Mouse (Mus musculus) cerebellum, postnatal 10 days (tissue): ENCODE measurements at regions not wholly inside any gene's neighbourhood (a gene's known extent, or its start where the extent isn't known, plus 50 kb on each side); places are given as distances from the start of the nearest gene placed in this dataset.

ENCODE experiments used
- DNase-seq, 2 experiments: peaks; one replicate each; pipeline ENCODE4 v3.0.0; 2021; ENCODE audit warnings: mixed read lengths in 2 of 2

DNA sequence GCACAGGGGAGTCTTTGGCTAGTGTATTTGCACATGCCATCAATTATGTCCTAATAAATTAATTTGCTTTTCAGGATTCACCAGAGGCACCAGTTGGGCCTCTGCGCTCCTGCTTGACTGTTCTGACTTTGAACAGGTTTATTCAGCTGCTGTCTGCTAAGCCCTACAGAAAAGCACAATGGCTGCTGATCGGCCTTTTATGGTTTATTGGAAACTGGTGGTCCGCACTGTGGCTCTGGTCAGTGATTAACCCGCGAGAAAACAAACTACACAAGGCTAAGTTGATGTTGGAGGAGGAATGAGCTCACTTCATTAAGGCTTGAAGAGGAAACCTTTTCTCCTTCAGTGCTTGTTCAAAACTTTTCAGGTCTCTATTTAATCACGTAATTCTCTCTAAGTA, 208.4 kb upstream of the Gpr101 start:
- no peak for DNase-seq

DNA sequence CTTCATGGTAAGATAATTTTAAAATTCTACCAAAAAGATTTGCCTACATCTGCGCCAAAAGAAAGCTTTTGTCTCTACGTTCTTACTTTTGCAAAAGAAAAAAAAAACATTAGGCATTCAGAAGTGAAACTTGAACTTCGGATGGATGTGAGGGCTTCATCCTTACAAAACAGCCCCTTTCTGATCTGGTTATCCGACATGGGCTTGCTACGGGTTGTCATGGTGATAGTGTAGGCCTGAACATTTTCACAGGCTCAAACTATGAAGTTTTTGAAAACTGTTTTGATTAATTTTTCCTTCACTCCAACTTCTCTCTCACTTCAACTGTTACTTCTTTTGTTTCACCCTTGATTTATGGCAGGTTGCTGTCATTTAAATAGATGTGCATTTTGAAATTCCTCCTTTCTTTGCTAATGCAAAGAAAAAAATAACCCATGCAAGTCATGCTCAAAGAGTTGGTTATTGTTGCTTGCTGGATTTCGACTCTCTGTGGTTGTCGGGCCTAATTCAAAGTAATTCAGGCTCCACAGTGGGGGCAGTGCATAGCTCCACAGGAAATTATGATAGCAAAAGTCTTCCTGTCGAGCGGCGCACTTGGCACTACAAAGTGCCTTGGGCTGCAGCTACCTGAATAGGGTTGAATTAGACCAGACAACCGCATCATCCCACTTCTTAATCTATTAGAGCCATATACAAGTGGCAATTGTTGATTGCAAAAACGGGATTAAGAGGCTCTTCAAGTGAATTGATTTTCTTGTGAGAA, 205.7 kb upstream of the Gpr101 start:
- no peak for DNase-seq

GRCm38 (mm10) chrX:57708501-57708900, 204.9 kb upstream of the Gpr101 start:
- no peak for DNase-seq

- DNase-seq, result no peak
These were observed 204.4 kb upstream of the Gpr101 start for GRCm38 (mm10) chrX:57707932-57708331.

DNA sequence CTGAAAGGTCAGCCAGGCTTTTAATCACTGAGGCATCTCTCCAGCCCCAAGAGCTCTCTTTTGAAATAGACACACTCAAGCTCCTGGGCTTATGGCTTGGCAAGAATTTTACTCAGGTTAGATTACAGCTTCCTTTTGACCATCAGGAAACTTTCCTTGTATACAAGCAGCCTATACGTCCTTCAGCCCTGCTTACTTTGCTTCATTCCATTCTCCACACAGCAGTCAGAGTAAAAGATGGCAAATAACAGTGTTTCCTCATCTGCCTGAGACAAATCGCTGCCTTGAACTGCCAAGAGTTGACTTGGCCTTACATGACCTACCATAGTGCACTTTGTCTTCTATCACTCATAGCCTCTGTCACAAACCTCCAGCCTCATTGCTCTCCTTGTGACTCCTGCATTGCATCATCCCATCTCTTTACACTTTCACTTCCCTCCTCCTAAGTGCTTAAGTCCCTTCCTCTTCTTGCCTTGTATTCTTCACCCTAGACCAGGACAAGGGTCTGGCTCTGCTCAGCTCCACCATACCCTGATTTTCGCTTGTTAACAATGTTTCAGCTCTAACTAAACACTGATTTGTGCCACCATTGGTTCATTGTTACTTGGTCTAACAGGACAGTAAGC, 203.2 kb upstream of the Gpr101 start:
- no peak for DNase-seq

DNA sequence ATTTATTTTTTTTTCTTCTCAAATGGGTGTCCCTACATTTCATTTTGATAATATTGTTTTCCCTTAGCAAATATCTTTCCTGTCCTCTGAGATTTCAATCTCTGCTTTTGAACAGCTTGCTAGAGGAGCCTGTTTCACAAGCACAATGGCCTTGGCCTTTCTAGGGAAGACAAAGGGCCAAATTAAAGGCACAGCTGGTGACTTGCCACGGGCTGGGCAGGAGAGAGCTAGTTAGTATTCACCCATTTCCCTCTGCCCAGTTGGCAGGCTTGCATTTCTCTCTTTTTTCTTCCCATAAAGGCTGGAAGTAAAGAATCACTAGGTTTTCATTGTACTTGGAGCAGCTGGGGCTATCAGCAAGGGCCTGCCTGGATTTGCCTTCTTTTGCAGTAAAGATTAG, 188.9 kb upstream of the Gpr101 start:
- DNase-seq, result peak; percentile 21 to 47

DNA sequence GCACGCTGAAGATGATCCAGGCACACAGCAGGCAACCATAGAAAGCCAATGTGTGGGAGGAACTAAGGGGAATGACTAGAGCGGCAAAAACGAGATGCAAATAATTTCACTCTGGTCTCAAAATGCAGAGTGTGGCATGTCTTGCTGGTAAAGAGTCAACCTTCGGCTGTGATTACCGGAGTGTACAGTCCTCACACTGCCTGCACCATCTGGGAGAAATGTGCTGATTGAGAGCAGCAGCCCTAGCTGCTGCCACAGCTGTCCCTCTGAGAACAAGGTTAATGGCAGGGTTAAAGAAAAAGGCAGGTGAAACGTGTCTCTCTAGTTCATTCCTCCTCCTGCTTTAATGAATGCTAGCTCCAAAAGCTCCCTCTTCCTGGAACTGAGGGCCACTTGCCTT, 173.2 kb upstream of the Gpr101 start:
- no peak for DNase-seq

- DNase-seq, result peak; percentile 65 to 67
These were observed 171.4 kb upstream of the Gpr101 start for GRCm38 (mm10) chrX:57674955-57675354.

GRCm38 (mm10) chrX:57659571-57659970, 156.0 kb upstream of the Gpr101 start:
- DNase-seq, result peak; percentile 49 to 62

- peak; percentile 67 to 77 for DNase-seq
These were observed 152.5 kb upstream of the Gpr101 start for GRCm38 (mm10) chrX:57656035-57656434.

DNA sequence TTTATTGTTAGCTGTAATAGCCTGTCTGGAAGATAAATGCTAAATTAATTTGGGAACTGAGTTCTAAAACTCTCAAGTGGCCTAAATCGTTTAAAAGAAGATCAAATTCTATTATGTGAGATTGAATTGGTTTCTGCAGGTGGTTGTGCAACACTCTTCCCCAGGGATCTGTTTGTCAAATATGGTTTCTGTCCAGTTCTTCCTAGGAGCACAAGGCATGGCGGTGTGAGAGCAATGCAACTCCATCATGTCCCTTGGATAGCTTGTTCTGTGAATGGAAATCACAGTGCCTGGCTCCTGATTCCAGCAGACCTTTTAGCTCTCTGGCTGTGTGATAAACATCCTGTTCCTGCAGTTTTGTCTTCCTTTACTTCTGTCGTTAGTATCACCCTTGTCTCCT, 151.9 kb upstream of the Gpr101 start:
- DNase-seq, result no peak
